Mouse (Mus musculus) embryonic facial prominence, embryonic 13.5 days (tissue): Measurements from ENCODE around the gene Dnah3. TPM values are rescaled to one million over a fixed set of nuclear protein-coding genes. Genes with fewer than 3 reads are reported as not detected.

Source experiments
- ATAC-seq: fragments of 200-750 bp; cut with Nextera tagmentation; 2 replicates; pipeline ENCODE4 v1.8.0; 2017; ENCODE audit warnings: low read depth; ENCODE audit not compliant: insufficient number of reproducible peaks, insufficient read depth, low FRiP score, low TSS enrichment
- H3K27ac ChIP-seq: fragments of 300-500 bp; sonication (generic); 2 replicates; pipeline ENCODE4 v1.5.1; 2015; ENCODE audit warnings: moderate library complexity, mild to moderate bottlenecking, inconsistent platforms
- H3K27me3 ChIP-seq: fragments of 300-500 bp; sonication (generic); 2 replicates; pipeline ENCODE4 v1.6.1; 2015; ENCODE audit warnings: mild to moderate bottlenecking, inconsistent platforms
- H3K36me3 ChIP-seq: fragments of 300-500 bp; sonication (generic); 2 replicates; pipeline ENCODE4 v1.6.1; 2015; ENCODE audit warnings: mild to moderate bottlenecking, inconsistent platforms
- H3K4me1 ChIP-seq: fragments of 300-500 bp; sonication (generic); 2 replicates; pipeline ENCODE4 v1.6.1; 2015; ENCODE audit warnings: inconsistent platforms
- H3K4me2 ChIP-seq: fragments of 300-500 bp; sonication (generic); 2 replicates; pipeline ENCODE4 v1.6.1; 2015; ENCODE audit warnings: moderate library complexity, mild to moderate bottlenecking, inconsistent platforms
- H3K4me3 ChIP-seq: fragments of 300-500 bp; sonication (generic); 2 replicates; pipeline ENCODE4 v1.5.1; 2015; ENCODE audit warnings: mild to moderate bottlenecking, inconsistent platforms
- H3K9ac ChIP-seq: fragments of 300-500 bp; sonication (generic); 2 replicates; pipeline ENCODE4 v1.6.1; 2015; ENCODE audit warnings: mild to moderate bottlenecking, inconsistent platforms
- H3K9me3 ChIP-seq: fragments of 300-500 bp; sonication (generic); 2 replicates; pipeline ENCODE4 v1.6.1; 2016; ENCODE audit warnings: inconsistent platforms
- WGBS: fragments of 180-500 bp; shearing (Covaris S2); methylation state at CpG from one replicate; pipeline ENCODE4 v1.1.7; 2015; ENCODE audit warnings: mixed read lengths; 5-methylcytosine and 5-hydroxymethylcytosine counted together
- polyA plus RNA-seq: library from polyadenylated mRNA; unstranded; fragments of >200 nt; fragmentation: Nextera tagmentation; extraction: Ambion mirVana; gene quantifications from 2 replicates; pipeline ENCODE4 v1.2.1, GENCODE M21; 2015

Gene Dnah3
- polyA plus RNA-seq, 1 experiment from 2014 or later, result not detected

GRCm38 (mm10) chr7:119894818-119895544 lies 200.1 kb downstream of the Dnah3 start:
- under 1% methylated on average over 15 of the region's 15 CpGs for WGBS
- Histone ChIP-seq H3K4me2 (peak overlapping the region; percentile 81), H3K36me3 (no peaks in the 10 kb centered on the region), H3K9ac (peak overlapping the region; percentile 91), H3K27ac (peak overlapping the region; percentile 98), H3K4me1 (peaks cover 17% of the 10 kb centered on the region), H3K4me3 (peak overlapping the region; percentile 79), H3K9me3 (no peaks in the 10 kb centered on the region), H3K27me3 (no peaks in the 10 kb centered on the region)
- no peak; the same call in 1 of the 2 replicates for ATAC-seq

- Histone ChIP-seq H3K9ac (no peak overlapping the region), H3K4me3 (no peak overlapping the region), H3K27ac (no peak overlapping the region), H3K27me3 (no peaks in the 10 kb centered on the region), H3K36me3 (no peaks in the 10 kb centered on the region), H3K4me2 (no peak overlapping the region), H3K9me3 (no peaks in the 10 kb centered on the region), H3K4me1 (peaks cover 17% of the 10 kb centered on the region)
- no peak for ATAC-seq
- 95% methylated on average over 4 of the region's 4 CpGs for WGBS
These were observed 202.3 kb downstream of the Dnah3 start for GRCm38 (mm10) chr7:119892742-119893141.

- WGBS, result 84% methylated on average over 1 of the region's 1 CpGs
- no peaks in the 10 kb centered on the region for H3K9me3 ChIP-seq
- H3K4me1 ChIP-seq, result peaks cover 17% of the 10 kb centered on the region
- H3K4me2 ChIP-seq, result no peak overlapping the region
- no peaks in the 10 kb centered on the region for H3K27me3 ChIP-seq
- no peak overlapping the region for H3K27ac ChIP-seq
- H3K4me3 ChIP-seq, result no peak overlapping the region
- no peaks in the 10 kb centered on the region for H3K36me3 ChIP-seq
- no peak for ATAC-seq
- no peak overlapping the region for H3K9ac ChIP-seq
These were observed 202.9 kb downstream of the Dnah3 start for GRCm38 (mm10) chr7:119892198-119892597.

GRCm38 (mm10) chr7:119887887-119888286 lies 207.2 kb downstream of the Dnah3 start:
- 90% methylated on average over 4 of the region's 4 CpGs for WGBS
- Histone ChIP-seq H3K9me3 (no peaks in the 10 kb centered on the region), H3K36me3 (no peaks in the 10 kb centered on the region), H3K4me1 (no peaks in the 10 kb centered on the region), H3K27me3 (no peaks in the 10 kb centered on the region), H3K4me3 (no peak overlapping the region), H3K27ac (no peak overlapping the region), H3K9ac (no peak overlapping the region), H3K4me2 (no peak overlapping the region)
- ATAC-seq, result no peak

- Histone ChIP-seq H3K27ac (no peak overlapping the region), H3K9ac (no peak overlapping the region), H3K27me3 (no peaks in the 10 kb centered on the region), H3K4me3 (no peak overlapping the region), H3K4me2 (no peak overlapping the region), H3K4me1 (no peaks in the 10 kb centered on the region), H3K9me3 (no peaks in the 10 kb centered on the region), H3K36me3 (peaks cover 17% of the 10 kb centered on the region)
- WGBS, result 89% methylated on average over 2 of the region's 2 CpGs
- no peak for ATAC-seq
These were observed 213.9 kb downstream of the Dnah3 start for GRCm38 (mm10) chr7:119881229-119881628.

GRCm38 (mm10) chr7:119880345-119880744 lies 214.7 kb downstream of the Dnah3 start:
- no peak overlapping the region for H3K4me3 ChIP-seq
- H3K9ac ChIP-seq, result no peak overlapping the region
- H3K27ac ChIP-seq, result no peak overlapping the region
- H3K9me3 ChIP-seq, result no peaks in the 10 kb centered on the region
- WGBS, result 90% methylated on average over 5 of the region's 5 CpGs
- no peak overlapping the region for H3K4me2 ChIP-seq
- ATAC-seq, result no peak
- no peaks in the 10 kb centered on the region for H3K27me3 ChIP-seq
- H3K4me1 ChIP-seq, result no peaks in the 10 kb centered on the region; the same call in 1 of the 2 replicates
- peaks cover 17% of the 10 kb centered on the region for H3K36me3 ChIP-seq

GRCm38 (mm10) chr7:119879171-119879570 lies 215.9 kb downstream of the Dnah3 start:
- no peak overlapping the region for H3K27ac ChIP-seq
- no peaks in the 10 kb centered on the region for H3K9me3 ChIP-seq
- no peak overlapping the region for H3K9ac ChIP-seq
- H3K27me3 ChIP-seq, result no peaks in the 10 kb centered on the region
- peaks cover 17% of the 10 kb centered on the region for H3K36me3 ChIP-seq
- no peak overlapping the region for H3K4me2 ChIP-seq
- 95% methylated on average over 4 of the region's 4 CpGs for WGBS
- H3K4me1 ChIP-seq, result no peaks in the 10 kb centered on the region; the same call in 1 of the 2 replicates
- H3K4me3 ChIP-seq, result no peak overlapping the region
- ATAC-seq, result no peak

GRCm38 (mm10) chr7:119875776-119876440 lies 219.2 kb downstream of the Dnah3 start:
- no peak overlapping the region for H3K9ac ChIP-seq
- no peak for ATAC-seq
- WGBS, result 68% methylated on average over 3 of the region's 3 CpGs

GRCm38 (mm10) chr7:119873050-119873449 lies 222.0 kb downstream of the Dnah3 start:
- H3K9me3 ChIP-seq, result no peaks in the 10 kb centered on the region
- no peak overlapping the region for H3K4me2 ChIP-seq
- 34% methylated on average over 2 of the region's 2 CpGs for WGBS
- no peak overlapping the region for H3K4me3 ChIP-seq
- ATAC-seq, result no peak
- H3K9ac ChIP-seq, result no peak overlapping the region
- no peak overlapping the region for H3K27ac ChIP-seq
- peaks cover 6% of the 10 kb centered on the region; the same call in 1 of the 2 replicates for H3K36me3 ChIP-seq
- no peaks in the 10 kb centered on the region for H3K27me3 ChIP-seq
- H3K4me1 ChIP-seq, result no peaks in the 10 kb centered on the region; the same call in 1 of the 2 replicates

More at GRCm38 (mm10) chr7:119875776-119876440, 219.2 kb downstream of the Dnah3 start:
- Histone ChIP-seq H3K4me2 (no peak overlapping the region), H3K27ac (no peak overlapping the region), H3K4me3 (no peak overlapping the region), H3K9me3 (no peaks in the 10 kb centered on the region), H3K36me3 (peaks cover 17% of the 10 kb centered on the region), H3K4me1 (no peaks in the 10 kb centered on the region; the same call in 1 of the 2 replicates), H3K27me3 (no peaks in the 10 kb centered on the region)

Other genes with a start within 250 kb of the Dnah3 start
- gene Lyrm1, start 199.4 kb downstream of the Dnah3 start, polyA plus RNA-seq, result 10.6 and 12.4 TPM in 2 replicates
- gene Dcun1d3, start 199.0 kb downstream of the Dnah3 start, polyA plus RNA-seq, result 10.6 and 13.2 TPM in 2 replicates
- 26.6 and 29.0 TPM in 2 replicates for gene Tmem159, start 7.1 kb upstream of the Dnah3 start, polyA plus RNA-seq
- not detected in 2 replicates for gene Zp2, start 50.0 kb upstream of the Dnah3 start, polyA plus RNA-seq
- 0.06 and 0.15 TPM in 2 replicates for gene Anks4b, start 78.6 kb upstream of the Dnah3 start, polyA plus RNA-seq
- 20.0 and 29.2 TPM in 2 replicates for gene Crym, start 106.8 kb upstream of the Dnah3 start, polyA plus RNA-seq
- gene Abca14, start 108.7 kb upstream of the Dnah3 start, polyA plus RNA-seq, result 0.19 TPM in 1 of 2 replicates, not detected in the other
- gene Abca15, start 233.4 kb upstream of the Dnah3 start, polyA plus RNA-seq, result not detected in 2 replicates